In the genomic region with DNA sequence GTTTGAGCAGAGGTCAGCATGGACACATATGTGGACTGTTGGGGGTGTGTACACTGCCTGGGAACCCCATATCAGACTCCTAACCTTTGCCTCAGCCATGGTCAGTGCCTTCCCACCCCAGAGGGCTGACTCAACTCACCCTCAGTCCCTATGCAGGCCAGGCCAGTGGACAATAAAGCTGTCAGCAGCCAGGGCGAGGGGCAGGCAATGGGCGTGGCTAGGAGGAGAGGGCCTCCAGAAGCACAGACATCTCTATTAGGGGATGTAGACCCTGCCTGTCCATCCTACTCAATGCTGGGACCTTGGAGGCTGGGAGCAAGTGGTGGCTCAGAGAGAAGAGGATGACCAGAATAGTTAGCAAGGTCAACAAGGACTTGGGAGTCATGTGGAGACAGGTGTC, we compare ENCODE assay signal across 24 mouse cellular contexts. TPM values are rescaled to one million over a fixed set of nuclear protein-coding genes. Genes with fewer than 3 reads are reported as not detected.
"Had no signal": no experiment of that assay in that cellular context is flagged by ENCODE, and none has a peak within 500 bp of the region (broad histone marks: within the 10 kb centered on the region; RNA-seq: fewer than 3 reads in every experiment).

No protein-coding gene starts in this region.

- H3K9me3 ChIP-seq: kidney, embryonic 15.5 days; limb, embryonic 12.5 days; limb, embryonic 15.5 days; midbrain, embryonic 15.5 days; neural tube, embryonic 13.5 days had no signal

- H3K36me3 ChIP-seq: kidney, embryonic 15.5 days; limb, embryonic 12.5 days; limb, embryonic 15.5 days; midbrain, embryonic 15.5 days; neural tube, embryonic 13.5 days had no signal

- H3K4me2 ChIP-seq: kidney, embryonic 15.5 days; limb, embryonic 12.5 days; limb, embryonic 15.5 days; liver, embryonic 11.5 days; lung, embryonic 14.5 days; midbrain, embryonic 15.5 days; neural tube, embryonic 13.5 days had no signal

- ATAC-seq: liver, postnatal 0 days; lung, postnatal 0 days; midbrain, embryonic 15.5 days had no signal

- DNase-seq: kidney, adult 8-10 months; kidney, postnatal 10 days; kidney, postnatal 36 days; layer of hippocampus, postnatal 36 days; liver, postnatal 0 days; lung, embryonic 14.5 days; retina, postnatal 1 day; thymus, adult 2 months; thymus, postnatal 14 days; thymus, postnatal 4 days had no signal

- H3K27ac ChIP-seq: kidney, embryonic 15.5 days; left cerebral cortex, adult 2 months; limb, embryonic 12.5 days; liver, embryonic 14.5 days; macrophage; midbrain, embryonic 15.5 days; neural tube, embryonic 13.5 days had no signal

- H3K4me1 ChIP-seq: midbrain, embryonic 15.5 days had no signal

- H3K27me3 ChIP-seq: limb, embryonic 15.5 days had no signal

- H3K9ac ChIP-seq: kidney, embryonic 15.5 days; limb, embryonic 12.5 days; limb, embryonic 15.5 days; liver, embryonic 14.5 days; liver, postnatal 0 days; lung, embryonic 14.5 days; midbrain, embryonic 15.5 days; neural tube, embryonic 13.5 days had no signal

- H3K4me3 ChIP-seq: kidney, embryonic 15.5 days; left cerebral cortex, adult 2 months; limb, embryonic 12.5 days; limb, embryonic 15.5 days; midbrain, embryonic 15.5 days; myocyte; neural tube, embryonic 13.5 days had no signal

RNA-seq across cellular contexts. Expression of gene Fgfr3, which starts 6.3 kb away (rescaled TPM):
- total RNA-seq: megakaryocyte, adult 5-6 weeks; monocyte, adult 5-6 weeks; neutrophil, adult 5-6 weeks had no signal
- polyA plus RNA-seq: macrophage had no signal
